In the genomic region with DNA sequence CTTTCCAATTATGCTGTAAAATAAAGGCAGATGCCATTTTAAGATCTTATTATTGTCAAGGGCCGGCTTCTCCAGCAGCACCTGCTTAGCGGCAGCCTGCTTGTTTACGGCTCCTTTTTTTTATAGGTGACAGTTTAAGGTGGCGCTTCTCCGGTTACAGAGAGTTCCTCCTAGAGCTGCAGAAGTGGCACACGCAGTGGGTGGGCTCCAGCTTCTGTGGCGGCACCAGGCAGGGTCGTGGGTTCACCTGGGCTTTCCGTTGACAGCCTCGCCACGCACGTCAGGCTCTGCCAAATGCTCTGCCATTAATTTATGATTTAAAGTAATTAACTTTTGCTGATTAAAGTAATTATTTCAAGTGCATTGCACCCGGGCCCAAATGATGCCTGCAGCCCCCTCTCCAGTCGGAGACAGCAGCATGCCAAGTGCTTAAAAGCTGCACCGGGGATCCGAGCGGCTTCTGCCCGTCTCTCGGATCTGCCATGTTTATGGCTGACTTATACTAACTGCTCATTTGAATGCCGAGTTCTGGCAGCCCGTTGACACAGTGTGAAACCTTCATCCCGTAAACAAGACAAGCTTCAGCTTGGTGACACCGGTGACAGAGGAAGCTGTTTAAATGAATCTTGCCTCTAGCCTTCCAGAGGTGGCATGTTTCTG, we compare ENCODE assay signal across 10 mouse cellular contexts.
DNase-seq lines count a peak whose midpoint lies in the region; ATAC-seq and TF ChIP-seq lines count a peak whose summit lies in the region.
"Had no signal": no experiment of that assay in that cellular context is flagged by ENCODE, and none has a peak within 500 bp of the region (broad histone marks: within the 10 kb centered on the region; RNA-seq: fewer than 3 reads in every experiment).

No protein-coding gene starts in this region.

- no peak for TF ChIP-seq CTCF in heart, adult 2 months (IDR thresholded peaks at IDR 0.05)
- no peak for TF ChIP-seq CTCF in stomach, postnatal 0 days (IDR thresholded peaks at IDR 0.05; ENCODE audit: low read depth)
- no peak for TF ChIP-seq CTCF in layer of hippocampus, adult 2 months (conservative IDR thresholded peaks at IDR 0.05)

- DNase-seq in heart, adult 2 months: no peak
- peak; percentile 9 to 28 for DNase-seq in thymus, postnatal 10 days (ENCODE audit: low spot score in 2 of 2)
- no peak for DNase-seq in thymus, postnatal 0 days (ENCODE audit: low spot score)
- DNase-seq in limb, embryonic 14.5 days (ENCODE audit: low spot score): no peak
- no peak for DNase-seq in stomach, postnatal 0 days (ENCODE audit: low spot score)
- no peak for DNase-seq in Muller cell, postnatal 12 days (ENCODE audit: inconsistent ontology term)
- no peak for DNase-seq in layer of hippocampus, adult 2 months (ENCODE audit: low spot score in 2 of 2)
- DNase-seq: cerebellum, postnatal 25 days had no signal

- ATAC-seq in heart, embryonic 13.5 days (ENCODE audit: extremely low read depth, insufficient number of reproducible peaks, low FRiP score, low TSS enrichment): no peak
- ATAC-seq in limb, embryonic 14.5 days (ENCODE audit: low FRiP score, low read depth): no peak
- no peak for ATAC-seq in stomach, postnatal 0 days (ENCODE audit: low FRiP score, low TSS enrichment)

- peaks cover 33% of the 10 kb centered on the region for H3K27me3 ChIP-seq in heart, embryonic 13.5 days (replicated peaks)
- H3K27me3 ChIP-seq in heart, adult 2 months (ENCODE audit: control insufficient read depth, insufficient read depth, low read length): no peaks in the 10 kb centered on the region; the same call in 1 of the 2 replicates
- H3K27me3 ChIP-seq in limb, embryonic 14.5 days (ENCODE audit: control insufficient read depth, insufficient read depth, low read length): peaks cover 15% of the 10 kb centered on the region; the same call in 1 of the 2 replicates
- no peaks in the 10 kb centered on the region for H3K27me3 ChIP-seq in stomach, postnatal 0 days (ENCODE audit: control insufficient read depth, insufficient read depth, low read length)

- no peaks in the 10 kb centered on the region for H3K9me3 ChIP-seq in heart, embryonic 13.5 days
- no peaks in the 10 kb centered on the region for H3K9me3 ChIP-seq in limb, embryonic 14.5 days (ENCODE audit: control insufficient read depth, low read length)
- H3K9me3 ChIP-seq in stomach, postnatal 0 days (ENCODE audit: control insufficient read depth, low read length): no peaks in the 10 kb centered on the region

- 35% methylated on average over 23 of the region's 23 CpGs for WGBS in heart, embryonic 13.5 days
- WGBS in heart, adult 2 months: 50% methylated on average over 23 of the region's 23 CpGs
- WGBS in limb, embryonic 14.5 days: 10% methylated on average over 23 of the region's 23 CpGs
- 23% methylated on average over 23 of the region's 23 CpGs for WGBS in stomach, postnatal 0 days

- intact Hi-C loops in heart, adult 2 months (cut with DNase I): no loop called here

- peaks cover 15% of the 10 kb centered on the region; the same call in 1 of the 2 replicates for H3K4me1 ChIP-seq in heart, embryonic 13.5 days
- no peaks in the 10 kb centered on the region for H3K4me1 ChIP-seq in heart, adult 2 months (ENCODE audit: control insufficient read depth, insufficient read depth, low read length)
- H3K4me1 ChIP-seq in limb, embryonic 14.5 days (ENCODE audit: control insufficient read depth, insufficient read depth, low read length): peaks cover 19% of the 10 kb centered on the region
- no peaks in the 10 kb centered on the region for H3K4me1 ChIP-seq in stomach, postnatal 0 days (replicated peaks; ENCODE audit: control insufficient read depth, insufficient read depth)

- H3K36me3 ChIP-seq in heart, embryonic 13.5 days: no peaks in the 10 kb centered on the region
- no peaks in the 10 kb centered on the region for H3K36me3 ChIP-seq in heart, adult 2 months (ENCODE audit: control insufficient read depth, insufficient read depth, low read length)
- no peaks in the 10 kb centered on the region for H3K36me3 ChIP-seq in limb, embryonic 14.5 days (ENCODE audit: control insufficient read depth, insufficient read depth, low read length)
- H3K36me3 ChIP-seq in stomach, postnatal 0 days (ENCODE audit: control insufficient read depth, insufficient read depth, low read length): no peaks in the 10 kb centered on the region

- no peaks in the 10 kb centered on the region for H3K79me2 ChIP-seq in heart, adult 2 months (replicated peaks; ENCODE audit: control insufficient read depth, insufficient read depth, low read length)

- peak overlapping the region; percentile 38 for H3K4me3 ChIP-seq in heart, embryonic 13.5 days
- no peak overlapping the region for H3K4me3 ChIP-seq in heart, adult 2 months
- H3K4me3 ChIP-seq in limb, embryonic 14.5 days (replicated peaks; ENCODE audit: low read length): peak overlapping the region; percentile 12; the same call in 1 of the 2 replicates
- no peak overlapping the region for H3K4me3 ChIP-seq in stomach, postnatal 0 days (ENCODE audit: low read depth, low read length)
- H3K4me3 ChIP-seq in layer of hippocampus, adult 2 months: no peak overlapping the region

- H3K27ac ChIP-seq in heart, embryonic 13.5 days (replicated peaks): no peak overlapping the region
- H3K27ac ChIP-seq in heart, adult 2 months: no peak overlapping the region
- no peak overlapping the region for H3K27ac ChIP-seq in limb, embryonic 14.5 days (replicated peaks; ENCODE audit: low read depth, low read length)
- no peak overlapping the region for H3K27ac ChIP-seq in stomach, postnatal 0 days (replicated peaks)
- no peak overlapping the region for H3K27ac ChIP-seq in layer of hippocampus, adult 2 months
- H3K27ac ChIP-seq: liver, embryonic 14.5 days had no signal

- no peak for TF ChIP-seq EP300 in heart, adult 2 months (IDR thresholded peaks at IDR 0.05; ENCODE audit: insufficient read depth, low read depth, low read length)
- no peak for TF ChIP-seq EP300 in stomach, postnatal 0 days (optimal IDR thresholded peaks at IDR 0.05)

- H3K9ac ChIP-seq in heart, embryonic 13.5 days: peak overlapping the region; percentile 33
- no peak overlapping the region; the same call in 1 of the 2 replicates for H3K9ac ChIP-seq in heart, adult 2 months (ENCODE audit: low read depth, low read length)
- H3K9ac ChIP-seq in limb, embryonic 14.5 days (ENCODE audit: low read depth, low read length, severe bottlenecking): 0 out of 2 replicates have a peak overlapping the region, but pooled peaks have one; percentile 9
- no peak overlapping the region for H3K9ac ChIP-seq in stomach, postnatal 0 days (ENCODE audit: low read length)
- H3K9ac ChIP-seq: liver, embryonic 14.5 days had no signal

- no peak for TF ChIP-seq POLR2A in heart, adult 2 months (IDR thresholded peaks at IDR 0.05; ENCODE audit: insufficient read depth, low read depth, low read length)
- TF ChIP-seq POLR2A in limb, embryonic 14.5 days (IDR thresholded peaks at IDR 0.05; ENCODE audit: borderline replicate concordance, extremely low read depth, insufficient read depth, insufficient read length): no peak

- H3K4me2 ChIP-seq in heart, embryonic 13.5 days: peak overlapping the region; percentile 64
- peak overlapping the region; percentile 25 for H3K4me2 ChIP-seq in limb, embryonic 14.5 days (replicated peaks; ENCODE audit: low read depth, low read length, severe bottlenecking)
- H3K4me2 ChIP-seq in stomach, postnatal 0 days (replicated peaks; ENCODE audit: low read depth): 0 out of 2 replicates have a peak overlapping the region, but pooled peaks have one; percentile 8

Comparison
In these comparisons a context has a peak if more than half of its experiments do, and no peak if none do; other contexts are left out.
1. H3K4me3 ChIP-seq: peak in heart, embryonic 13.5 days (single experiment) and limb, embryonic 14.5 days (single experiment); none in heart, adult 2 months (single experiment), stomach, postnatal 0 days (single experiment) and layer of hippocampus, adult 2 months (single experiment).
2. H3K9ac ChIP-seq: peak in heart, embryonic 13.5 days (single experiment) and limb, embryonic 14.5 days (single experiment); none in heart, adult 2 months (single experiment) and stomach, postnatal 0 days (single experiment).
3. DNase-seq: peak in thymus, postnatal 10 days (2 of 2); none in heart, adult 2 months (0 of 2), thymus, postnatal 0 days (single experiment), limb, embryonic 14.5 days (single experiment), stomach, postnatal 0 days (single experiment), Muller cell, postnatal 12 days (single experiment) and layer of hippocampus, adult 2 months (0 of 2).
4. H3K4me2 ChIP-seq: peak in every context shown above with its lines; median percentile 64 in heart, embryonic 13.5 days; 25 in limb, embryonic 14.5 days; 8 in stomach, postnatal 0 days.